In the genomic region with DNA sequence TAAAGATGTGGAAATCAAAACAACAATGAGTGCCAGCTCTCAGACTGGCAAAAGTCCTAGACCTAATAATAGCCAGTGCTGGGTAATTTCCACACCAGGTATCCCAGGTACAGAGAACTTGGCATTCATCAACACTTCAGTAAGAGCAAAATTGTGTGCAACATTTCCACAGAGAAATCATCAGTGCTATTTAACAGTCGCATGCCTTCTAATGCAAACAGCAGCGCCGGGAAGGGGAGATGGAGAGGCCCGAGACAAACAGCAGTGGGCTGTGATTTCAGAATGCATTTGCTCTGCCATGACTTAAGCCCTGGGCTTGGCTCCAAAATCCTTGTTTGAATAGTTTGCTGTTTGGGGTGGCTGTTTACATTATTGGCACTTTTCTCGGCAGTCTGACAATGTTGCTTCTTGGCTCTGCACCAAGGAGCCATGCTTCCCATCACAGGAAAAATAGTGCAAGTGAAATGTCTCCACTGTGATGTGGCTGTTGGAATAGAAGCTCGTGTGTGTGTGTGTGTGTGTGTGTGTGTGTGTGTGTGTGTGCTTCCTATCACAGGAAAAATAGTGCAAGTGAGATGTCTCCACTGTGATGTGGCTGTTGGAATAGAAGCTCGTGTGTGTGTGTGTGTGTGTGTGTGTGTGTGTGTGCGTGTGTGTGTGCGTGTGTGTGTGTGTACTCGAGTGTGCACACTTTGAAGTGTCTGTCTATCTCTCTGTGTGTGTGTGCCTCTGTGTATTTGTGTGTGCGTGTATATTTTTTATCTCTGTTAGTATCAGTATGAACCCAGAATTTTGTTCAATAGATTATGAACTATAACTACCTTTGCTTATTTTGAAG, we compare ENCODE assay signal across 9 mouse cellular contexts.
A peak's percentile ranks its signal among the peaks of the same experiment; 100 is the strongest.
DNase-seq lines count a peak whose midpoint lies in the region; ATAC-seq lines count a peak whose summit lies in the region.
"Had no signal": no experiment of that assay in that cellular context is flagged by ENCODE, and none has a peak within 500 bp of the region (broad histone marks: within the 10 kb centered on the region; RNA-seq: fewer than 3 reads in every experiment).

No protein-coding gene starts in this region.

- no peak overlapping the region for H3K4me2 ChIP-seq in kidney, embryonic 14.5 days (replicated peaks; ENCODE audit: low read depth, low read length)
- H3K4me2 ChIP-seq in hindbrain, embryonic 16.5 days (ENCODE audit: low read length) = 0 out of 2 replicates have a peak overlapping the region, but pooled peaks have one; percentile 15

- H3K27me3 ChIP-seq in kidney, embryonic 14.5 days (ENCODE audit: control insufficient read depth, insufficient read depth, low read length) = no peaks in the 10 kb centered on the region
- no peaks in the 10 kb centered on the region for H3K27me3 ChIP-seq in hindbrain, embryonic 16.5 days (replicated peaks; ENCODE audit: control insufficient read depth, insufficient read depth, low read length)

- no peak overlapping the region for H3K9ac ChIP-seq in kidney, embryonic 14.5 days (ENCODE audit: low read depth, low read length)
- H3K9ac ChIP-seq in hindbrain, embryonic 16.5 days (ENCODE audit: low read depth, low read length) = no peak overlapping the region

- no peaks in the 10 kb centered on the region for H3K36me3 ChIP-seq in kidney, embryonic 14.5 days (ENCODE audit: control insufficient read depth, insufficient read depth, low read length)
- H3K36me3 ChIP-seq in hindbrain, embryonic 16.5 days (ENCODE audit: control insufficient read depth, insufficient read depth, low read length) = no peaks in the 10 kb centered on the region

- no peaks in the 10 kb centered on the region for H3K4me1 ChIP-seq in kidney, embryonic 14.5 days (ENCODE audit: control insufficient read depth, insufficient read depth, low read length)
- peaks cover 3% of the 10 kb centered on the region; the same call in 1 of the 2 replicates for H3K4me1 ChIP-seq in hindbrain, embryonic 16.5 days (ENCODE audit: control insufficient read depth, insufficient read depth, low read depth, low read length)

- ATAC-seq in kidney, embryonic 14.5 days (ENCODE audit: low FRiP score, low TSS enrichment) = no peak
- ATAC-seq in hindbrain, embryonic 16.5 days = peak; percentile 92

- intact Hi-C loops in left cerebral cortex, postnatal 25 days (cut with DNase I) = no loop called here

- WGBS in kidney, embryonic 14.5 days = 68% methylated on average over 11 of the region's 11 CpGs
- 49% methylated on average over 11 of the region's 11 CpGs for WGBS in hindbrain, embryonic 16.5 days

- no peak overlapping the region for H3K4me3 ChIP-seq in kidney, embryonic 14.5 days (ENCODE audit: low read length)
- no peak overlapping the region for H3K4me3 ChIP-seq in hindbrain, embryonic 16.5 days (ENCODE audit: low read length)
- H3K4me3 ChIP-seq: myocyte had no signal

- peak; percentile 2 to 7 for DNase-seq in kidney, adult 8-10 months
- DNase-seq in cerebellum, adult 9-10 months = peak; percentile 83
- peak; percentile 32 to 44 for DNase-seq in left cerebral cortex, postnatal 25 days (ENCODE audit: low spot score in 2 of 2)
- DNase-seq in right cerebral cortex, postnatal 25 days = peak; percentile 20
- no peak for DNase-seq in gastrocnemius, adult 8-10 months (ENCODE audit: low spot score in 2 of 2)
- no peak for DNase-seq in gastrocnemius, postnatal 25 days

- H3K9me3 ChIP-seq in kidney, embryonic 14.5 days (ENCODE audit: control insufficient read depth, low read length) = no peaks in the 10 kb centered on the region
- H3K9me3 ChIP-seq in hindbrain, embryonic 16.5 days (ENCODE audit: control insufficient read depth, low read length) = no peaks in the 10 kb centered on the region

- H3K27ac ChIP-seq in kidney, embryonic 14.5 days (ENCODE audit: low read depth, low read length) = no peak overlapping the region
- H3K27ac ChIP-seq in hindbrain, embryonic 16.5 days (ENCODE audit: low read depth, low read length) = no peak overlapping the region

Comparison
In these comparisons a context has a peak if more than half of its experiments do, and no peak if none do; other contexts are left out.
1. DNase-seq: peak in kidney, adult 8-10 months (2 of 2), cerebellum, adult 9-10 months (single experiment), left cerebral cortex, postnatal 25 days (2 of 2) and right cerebral cortex, postnatal 25 days (single experiment); none in gastrocnemius, adult 8-10 months (0 of 2) and gastrocnemius, postnatal 25 days (single experiment).